Mouse (Mus musculus): Measurements from ENCODE around the gene Ppp3r1. TPM values are rescaled to one million over a fixed set of nuclear protein-coding genes. Genes with fewer than 3 reads are reported as not detected.
"Not testable (repeated sequence)": the region's sequence is repeated elsewhere in the genome, so short reads cannot be mapped to it uniquely, and the experiment has no call there.

The Ppp3r1 gene
- total and polyA plus RNA-seq, 2 experiments from 2014 or later: 114 to 224 TPM

- no peak overlapping the region for H3K9ac ChIP-seq
- H3K4me1 ChIP-seq (ENCODE audit: insufficient read depth): peaks cover 10% of the 10 kb centered on the region; the same call in 1 of the 2 replicates
- ATAC-seq (no peak), DNase-seq (no peak)
- no peak overlapping the region for H3K4me2 ChIP-seq (ENCODE audit: low read depth)
- H3K9me3 ChIP-seq (ENCODE audit: low read length): no peaks in the 10 kb centered on the region
- WGBS: 91% methylated on average over 3 of the region's 3 CpGs
- H3K27ac ChIP-seq (ENCODE audit: low read depth, low read length): no peak overlapping the region
- H3K4me3 ChIP-seq (ENCODE audit: low read depth, low read length): no peak overlapping the region
- no peak for TF ChIP-seq CTCF (IDR thresholded peaks at IDR 0.05; ENCODE audit: low read depth)
- H3K27me3 ChIP-seq (ENCODE audit: insufficient read depth, low read length): no peaks in the 10 kb centered on the region
- peaks cover under 1% of the 10 kb centered on the region; the same call in 1 of the 2 replicates for H3K36me3 ChIP-seq (ENCODE audit: insufficient read depth)
These were observed 56.4 kb downstream of the Ppp3r1 start for GRCm38 (mm10) chr11:17215475-17215874.

- Histone ChIP-seq H3K27ac (ENCODE audit: low read depth, low read length) (no peak overlapping the region), H3K9me3 (ENCODE audit: low read length) (no peaks in the 10 kb centered on the region), H3K27me3 (ENCODE audit: insufficient read depth, low read length) (no peaks in the 10 kb centered on the region), H3K4me2 (ENCODE audit: low read depth) (no peak overlapping the region), H3K4me3 (ENCODE audit: low read depth, low read length) (no peak overlapping the region), H3K36me3 (ENCODE audit: insufficient read depth) (peaks cover 14% of the 10 kb centered on the region), H3K4me1 (ENCODE audit: insufficient read depth) (no peaks in the 10 kb centered on the region), H3K9ac (no peak overlapping the region)
- no peak for TF ChIP-seq CTCF (IDR thresholded peaks at IDR 0.05; ENCODE audit: low read depth)
- WGBS: 96% methylated on average over 8 of the region's 8 CpGs
- DNase-seq (no peak), ATAC-seq (no peak)
These were observed 62.1 kb downstream of the Ppp3r1 start for GRCm38 (mm10) chr11:17221126-17221525.

- ATAC-seq (no peak), DNase-seq (no peak)
- Histone ChIP-seq H3K4me3 (ENCODE audit: low read depth, low read length) (no peak overlapping the region), H3K27me3 (ENCODE audit: insufficient read depth, low read length) (no peaks in the 10 kb centered on the region), H3K27ac (ENCODE audit: low read depth, low read length) (no peak overlapping the region), H3K36me3 (ENCODE audit: insufficient read depth) (peaks cover 24% of the 10 kb centered on the region), H3K9me3 (ENCODE audit: low read length) (no peaks in the 10 kb centered on the region), H3K9ac (no peak overlapping the region), H3K4me1 (ENCODE audit: insufficient read depth) (no peaks in the 10 kb centered on the region), H3K4me2 (ENCODE audit: low read depth) (no peak overlapping the region)
- no peak for TF ChIP-seq CTCF (IDR thresholded peaks at IDR 0.05; ENCODE audit: low read depth)
- 68% methylated on average over 5 of the region's 5 CpGs for WGBS
These were observed 73.7 kb downstream of the Ppp3r1 start for GRCm38 (mm10) chr11:17232792-17233191.

GRCm38 (mm10) chr11:17236449-17237037, 77.5 kb downstream of the Ppp3r1 start:
- H3K27me3 ChIP-seq (ENCODE audit: insufficient read depth, low read length): no peaks in the 10 kb centered on the region
- no peak overlapping the region for H3K27ac ChIP-seq (ENCODE audit: low read depth, low read length)

GRCm38 (mm10) chr11:17238598-17238997, 79.5 kb downstream of the Ppp3r1 start:
- H3K4me1 ChIP-seq (ENCODE audit: insufficient read depth); DNase-seq; H3K27me3 ChIP-seq (ENCODE audit: insufficient read depth, low read length); H3K4me2 ChIP-seq (ENCODE audit: low read depth); H3K36me3 ChIP-seq (ENCODE audit: insufficient read depth); H3K27ac ChIP-seq (ENCODE audit: low read depth, low read length); H3K4me3 ChIP-seq (ENCODE audit: low read depth, low read length); H3K9ac ChIP-seq; H3K9me3 ChIP-seq (ENCODE audit: low read length); ATAC-seq: not testable (repeated sequence)
- 95% methylated on average over 5 of the region's 5 CpGs for WGBS

More at GRCm38 (mm10) chr11:17236449-17237037, 77.5 kb downstream of the Ppp3r1 start:
- no peak for TF ChIP-seq CTCF (IDR thresholded peaks at IDR 0.05; ENCODE audit: low read depth)
- H3K9ac ChIP-seq: no peak overlapping the region
- H3K4me2 ChIP-seq (ENCODE audit: low read depth): no peak overlapping the region
- WGBS: 85% methylated on average over 5 of the region's 5 CpGs
- H3K4me1 ChIP-seq (ENCODE audit: insufficient read depth): no peaks in the 10 kb centered on the region
- H3K36me3 ChIP-seq (ENCODE audit: insufficient read depth): peaks cover 9% of the 10 kb centered on the region; the same call in 1 of the 2 replicates
- ATAC-seq (no peak), DNase-seq (no peak)
- H3K4me3 ChIP-seq (ENCODE audit: low read depth, low read length): no peak overlapping the region
- no peaks in the 10 kb centered on the region for H3K9me3 ChIP-seq (ENCODE audit: low read length)

- no peaks in the 10 kb centered on the region for H3K36me3 ChIP-seq (ENCODE audit: insufficient read depth)
- DNase-seq (no peak), ATAC-seq (no peak)
- H3K9me3 ChIP-seq (ENCODE audit: low read length): no peaks in the 10 kb centered on the region
- no peak overlapping the region for H3K4me3 ChIP-seq (ENCODE audit: low read depth, low read length)
- no peak overlapping the region for H3K27ac ChIP-seq (ENCODE audit: low read depth, low read length)
- H3K9ac ChIP-seq: no peak overlapping the region
- TF ChIP-seq CTCF (IDR thresholded peaks at IDR 0.05; ENCODE audit: low read depth): no peak
- no peak overlapping the region for H3K4me2 ChIP-seq (ENCODE audit: low read depth)
- H3K4me1 ChIP-seq (ENCODE audit: insufficient read depth): no peaks in the 10 kb centered on the region
- no peaks in the 10 kb centered on the region for H3K27me3 ChIP-seq (ENCODE audit: insufficient read depth, low read length)
These were observed 89.7 kb downstream of the Ppp3r1 start for GRCm38 (mm10) chr11:17248715-17249114.

Other genes starting within 250 kb of the Ppp3r1 start
- 1.7 and 2.1 TPM in 2 replicates for gene Fbxo48, start 207.9 kb upstream of the Ppp3r1 start, total RNA-seq (2014; rRNA removed)
- 0.21 and 0.39 TPM in 2 replicates for gene Fbxo48, start 207.9 kb upstream of the Ppp3r1 start, polyA plus RNA-seq (2015; fragmentation: Nextera tagmentation; extraction: Ambion mirVana)
- 123 and 137 TPM in 2 replicates for gene Cnrip1, start 107.7 kb upstream of the Ppp3r1 start, total RNA-seq (2014; rRNA removed)
- gene Cnrip1, start 107.7 kb upstream of the Ppp3r1 start, polyA plus RNA-seq (2015; fragmentation: Nextera tagmentation; extraction: Ambion mirVana): 242 and 260 TPM in 2 replicates
- 4.7 and 7.5 TPM in 2 replicates for gene Plek, start 106.9 kb upstream of the Ppp3r1 start, total RNA-seq (2014; rRNA removed)
- gene Plek, start 106.9 kb upstream of the Ppp3r1 start, polyA plus RNA-seq (2015; fragmentation: Nextera tagmentation; extraction: Ambion mirVana): 3.1 and 4.1 TPM in 2 replicates
- gene Wdr92, start 22.8 kb downstream of the Ppp3r1 start, total RNA-seq (2014; rRNA removed): 11.6 and 13.0 TPM in 2 replicates
- gene Wdr92, start 22.8 kb downstream of the Ppp3r1 start, polyA plus RNA-seq (2015; fragmentation: Nextera tagmentation; extraction: Ambion mirVana): 9.8 and 11.9 TPM in 2 replicates
- 42.6 and 48.6 TPM in 2 replicates for gene Pno1, start 52.3 kb downstream of the Ppp3r1 start, total RNA-seq (2014; rRNA removed)
- 60.4 and 71.0 TPM in 2 replicates for gene Pno1, start 52.3 kb downstream of the Ppp3r1 start, polyA plus RNA-seq (2015; fragmentation: Nextera tagmentation; extraction: Ambion mirVana)
- gene C1d, start 98.3 kb downstream of the Ppp3r1 start, total RNA-seq (2014; rRNA removed): 66.2 and 69.2 TPM in 2 replicates
- 179 and 203 TPM in 2 replicates for gene C1d, start 98.3 kb downstream of the Ppp3r1 start, polyA plus RNA-seq (2015; fragmentation: Nextera tagmentation; extraction: Ambion mirVana)